Mouse (Mus musculus): ENCODE results near the gene Olfr904. TPM values are rescaled to one million over a fixed set of nuclear protein-coding genes. Genes with fewer than 3 reads are reported as not detected.
"Not testable (repeated sequence)": the region's sequence is repeated elsewhere in the genome, so short reads cannot be mapped to it uniquely, and the experiment has no call there.

Gene Olfr904
- total RNA-seq (2021) = not detected
- long read RNA-seq, experiment 1 = 0 reads
- long read RNA-seq, experiment 2 = 0 reads

- no peak for DNase-seq
- intact Hi-C loops (cut with DNase I) = no loop called here
Measured at GRCm38 (mm10) chr9:38462844-38463243, at the start of gene Olfr904. Gene Olfr904, plus strand, starts transcription at chr9:38463144.

GRCm38 (mm10) chr9:38413502-38413901 is 49.4 kb upstream of the Olfr904 start:
- intact Hi-C loops (cut with DNase I) = not testable (repeated sequence)
- DNase-seq = peak in 1 of 2 experiments; percentile 4

GRCm38 (mm10) chr9:38423801-38424200 is 39.1 kb upstream of the Olfr904 start:
- intact Hi-C loops (cut with DNase I) = no loop called here
- no peak for DNase-seq

GRCm38 (mm10) chr9:38427026-38427425 is 35.9 kb upstream of the Olfr904 start:
- no peak for DNase-seq
- intact Hi-C loops (cut with DNase I) = no loop called here

- no peak for DNase-seq
- intact Hi-C loops (cut with DNase I) = no loop called here
Measured at GRCm38 (mm10) chr9:38429155-38429554, 33.8 kb upstream of the Olfr904 start, which contains the start of gene Olfr901. Gene Olfr901, plus strand, starts transcription at chr9:38429455.

GRCm38 (mm10) chr9:38447352-38447751 is 15.6 kb upstream of the Olfr904 start, which contains the start of gene Olfr902:
Gene Olfr902, plus strand, starts transcription at chr9:38447652.
- intact Hi-C loops (cut with DNase I) = no loop called here
- DNase-seq = no peak

- intact Hi-C loops (cut with DNase I) = no loop called here
- no peak for DNase-seq
Measured at GRCm38 (mm10) chr9:38470807-38471206, 7.9 kb downstream of the Olfr904 start, which contains the start of gene Olfr905. Gene Olfr905, plus strand, starts transcription at chr9:38471107.

- DNase-seq = no peak
- intact Hi-C loops (cut with DNase I) = no loop called here
Measured at GRCm38 (mm10) chr9:38486785-38487184, 23.8 kb downstream of the Olfr904 start, which contains the start of gene Olfr906. Gene Olfr906, plus strand, starts transcription at chr9:38487085.

GRCm38 (mm10) chr9:38495501-38495900 is 32.6 kb downstream of the Olfr904 start, which contains the start of gene Olfr907:
Gene Olfr907, plus strand, starts transcription at chr9:38495801.
- intact Hi-C loops (cut with DNase I) = no loop called here

GRCm38 (mm10) chr9:38512353-38512752 is 49.4 kb downstream of the Olfr904 start:
- intact Hi-C loops (cut with DNase I) = no loop called here

More at GRCm38 (mm10) chr9:38495501-38495900, 32.6 kb downstream of the Olfr904 start, which contains the start of gene Olfr907:
- DNase-seq = no peak

More at GRCm38 (mm10) chr9:38512353-38512752, 49.4 kb downstream of the Olfr904 start:
- no peak for DNase-seq

Other genes starting within 250 kb of the Olfr904 start
- gene Olfr894, start 245.1 kb upstream of the Olfr904 start, total RNA-seq (2021) = not detected
- gene Olfr143, start 210.4 kb upstream of the Olfr904 start, total RNA-seq (2021) = not detected
- not detected for gene Olfr895, start 195.3 kb upstream of the Olfr904 start, total RNA-seq (2021)
- gene Olfr896-ps1, start 172.0 kb upstream of the Olfr904 start, total RNA-seq (2021) = not detected
- gene Olfr25, start 134.1 kb upstream of the Olfr904 start, total RNA-seq (2021) = not detected
- not detected for gene Olfr898, start 114.7 kb upstream of the Olfr904 start, total RNA-seq (2021)
- gene Olfr250, start 96.2 kb upstream of the Olfr904 start, total RNA-seq (2021) = not detected
- not detected for gene Olfr251, start 86.1 kb upstream of the Olfr904 start, total RNA-seq (2021)
- gene Olfr147, start 61.4 kb upstream of the Olfr904 start, total RNA-seq (2021) = not detected
- gene Olfr901, start 33.7 kb upstream of the Olfr904 start, total RNA-seq (2021) = not detected
- not detected for gene Olfr902, start 15.5 kb upstream of the Olfr904 start, total RNA-seq (2021)
- gene Olfr905, start 8.0 kb downstream of the Olfr904 start, total RNA-seq (2021) = not detected
- gene Olfr906, start 23.9 kb downstream of the Olfr904 start, total RNA-seq (2021) = not detected
- not detected for gene Olfr907, start 32.7 kb downstream of the Olfr904 start, total RNA-seq (2021)
- gene Olfr911-ps1, start 58.4 kb downstream of the Olfr904 start, total RNA-seq (2021) = not detected
- gene Olfr910, start 74.7 kb downstream of the Olfr904 start, total RNA-seq (2021) = not detected
- not detected for gene Olfr912, start 117.0 kb downstream of the Olfr904 start, total RNA-seq (2021)
- not detected for gene Olfr913, start 129.6 kb downstream of the Olfr904 start, total RNA-seq (2021)
- not detected for gene Olfr914, start 142.0 kb downstream of the Olfr904 start, total RNA-seq (2021)
- not detected for gene Olfr916, start 196.7 kb downstream of the Olfr904 start, total RNA-seq (2021)
- not detected for gene Olfr917, start 202.7 kb downstream of the Olfr904 start, total RNA-seq (2021)
- gene Olfr918, start 211.5 kb downstream of the Olfr904 start, total RNA-seq (2021) = not detected
- gene Olfr919, start 240.5 kb downstream of the Olfr904 start, total RNA-seq (2021) = not detected